Mouse (Mus musculus): ENCODE data around the gene Siae.

DNA sequence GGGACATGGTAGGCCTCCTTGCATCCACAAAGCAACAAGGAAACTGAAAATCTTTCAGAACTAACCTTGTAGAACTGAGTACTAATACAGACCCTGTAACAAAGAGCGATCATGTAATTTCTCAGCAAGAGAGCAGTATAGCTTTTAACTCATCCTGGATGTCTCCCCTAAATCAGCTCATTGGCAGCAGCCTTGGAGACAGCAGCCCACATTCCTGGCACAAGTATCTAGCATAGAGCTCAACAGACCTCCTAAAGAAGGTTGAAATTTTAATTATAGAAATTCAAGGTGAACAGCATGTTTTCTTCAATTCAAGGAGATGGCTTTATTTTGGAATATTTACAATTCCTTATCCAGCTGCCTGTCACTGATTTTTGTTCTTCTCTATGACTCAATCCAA, 125.6 kb downstream of the Siae start:
- TF ChIP-seq CTCF (conservative IDR thresholded peaks at IDR 0.05; ENCODE audit: low read length): no peak
- TF ChIP-seq NANOG (IDR thresholded peaks at IDR 0.05; ENCODE audit: borderline replicate concordance, low read length): no peak
- no peak for TF ChIP-seq POU5F1 (IDR thresholded peaks at IDR 0.05; ENCODE audit: borderline replicate concordance, low read length)

All from E14TG2a.4 (cell line).